Mouse (Mus musculus) brain, embryonic 14.5 days (tissue): ENCODE measurements at regions not wholly inside any gene's neighbourhood (a gene's known extent, or its start where the extent isn't known, plus 50 kb on each side); places are given as distances from the start of the nearest gene placed in this dataset.

Source experiments
- CTCF ChIP-seq: fragments of 200-500 bp; IDR thresholded peaks from 2 replicates; pipeline ENCODE4 v1.5.1; 2012; ENCODE audit warnings: inconsistent platforms, mild to moderate bottlenecking, moderate library complexity, borderline replicate concordance; ENCODE audit not compliant: insufficient read depth, insufficient read length; ENCODE audit errors: extremely low read depth
- POLR2A ChIP-seq: fragments of 200-500 bp; IDR thresholded peaks from 2 replicates; pipeline ENCODE4 v1.6.1; 2012; ENCODE audit warnings: mild to moderate bottlenecking, inconsistent platforms, borderline replicate concordance; ENCODE audit not compliant: poor library complexity, insufficient read depth, insufficient read length, severe bottlenecking; ENCODE audit errors: extremely low read depth

GRCm38 (mm10) chr4:88959621-88960020 lies 79.6 kb upstream of the Ifne start:
- TF ChIP-seq CTCF: no peak
- no peak for TF ChIP-seq POLR2A
